Mouse (Mus musculus) layer of hippocampus, adult 11-12 months (tissue): ENCODE data around the gene Ppa2.

Source experiments
- DNase-seq: peaks from one replicate; pipeline ENCODE4 v3.0.0; 2022; ENCODE audit warnings: low spot score

Gene Ppa2

DNA sequence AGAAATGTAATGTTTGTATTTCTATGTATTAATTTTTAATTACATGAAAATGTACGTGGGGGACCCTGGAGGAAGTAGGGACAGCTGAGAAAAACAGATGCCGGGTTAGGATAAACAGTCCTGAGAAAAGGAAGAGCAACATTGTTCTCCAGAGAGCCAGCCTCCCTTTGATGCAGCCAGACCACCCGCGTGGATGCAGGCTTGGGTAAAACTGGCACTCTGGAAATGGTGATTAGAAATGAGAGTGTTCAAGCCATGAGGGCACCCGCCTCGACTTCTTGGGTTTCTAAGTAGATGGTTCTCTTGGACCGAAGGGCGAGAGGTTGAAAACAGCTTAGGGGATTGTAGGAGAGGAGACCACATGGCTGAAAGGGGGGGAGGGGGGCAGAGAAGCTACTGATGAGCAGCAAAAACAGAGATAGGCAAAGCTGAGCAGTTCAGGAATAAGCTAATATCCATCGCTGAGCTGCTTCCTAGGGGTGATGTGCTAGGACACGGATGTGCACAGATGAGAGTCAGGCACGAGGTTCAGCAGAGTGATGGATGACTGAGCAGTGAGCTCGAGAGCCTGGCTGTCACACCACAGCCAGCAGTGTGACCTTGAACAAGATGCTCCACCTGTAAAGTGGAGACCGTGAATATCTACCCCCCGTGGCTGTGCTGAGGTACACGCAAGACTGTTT, 21.4 kb downstream of the Ppa2 start:
- no peak for DNase-seq

GRCm38 (mm10) chr3:133332280-133332679, 22.4 kb downstream of the Ppa2 start:
- DNase-seq = no peak

DNA sequence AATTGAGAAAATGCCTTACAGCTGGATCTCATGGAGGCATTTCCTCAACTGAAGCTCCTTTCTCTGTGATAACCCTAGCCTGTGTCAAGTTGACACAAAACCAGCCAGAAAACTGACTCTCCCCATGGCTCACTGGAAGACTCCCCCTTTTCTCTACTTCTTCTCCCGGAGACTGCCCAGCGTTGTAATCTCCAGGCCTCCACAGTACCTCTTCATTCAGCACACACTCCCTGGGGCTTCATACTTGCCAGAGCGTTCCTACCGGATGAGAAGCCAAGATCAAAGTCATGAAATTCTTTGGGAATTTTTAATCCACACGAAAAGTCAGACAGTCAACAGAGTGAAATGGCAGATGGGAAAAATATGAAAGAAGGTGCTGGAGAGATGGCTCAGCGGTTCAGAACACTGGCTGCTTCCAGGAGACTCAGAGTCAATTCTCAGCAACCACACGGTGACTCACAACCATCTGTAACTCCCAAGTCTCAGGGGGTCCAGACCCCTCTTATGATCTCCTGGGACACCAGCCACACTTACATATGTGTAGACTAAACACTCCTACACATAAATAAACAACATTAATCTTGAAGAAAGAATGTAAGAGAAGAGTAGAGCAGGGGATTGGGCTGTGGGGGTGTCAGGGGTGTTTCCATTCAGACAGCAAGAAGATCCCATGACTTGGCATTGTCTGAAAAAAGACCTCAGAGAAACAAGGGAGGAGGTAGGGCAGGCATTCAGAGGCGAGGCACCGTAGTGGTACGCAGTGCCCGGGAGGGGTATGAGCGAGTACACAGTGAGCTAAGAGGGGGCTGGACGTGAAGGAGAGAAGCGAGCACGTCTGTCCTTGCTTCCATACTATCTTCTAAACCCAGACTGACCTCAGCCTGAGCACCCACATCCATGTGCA, 23.6 kb downstream of the Ppa2 start:
- no peak for DNase-seq

- no peak for DNase-seq
Measured at GRCm38 (mm10) chr3:133334691-133335090, 24.8 kb downstream of the Ppa2 start.

DNA sequence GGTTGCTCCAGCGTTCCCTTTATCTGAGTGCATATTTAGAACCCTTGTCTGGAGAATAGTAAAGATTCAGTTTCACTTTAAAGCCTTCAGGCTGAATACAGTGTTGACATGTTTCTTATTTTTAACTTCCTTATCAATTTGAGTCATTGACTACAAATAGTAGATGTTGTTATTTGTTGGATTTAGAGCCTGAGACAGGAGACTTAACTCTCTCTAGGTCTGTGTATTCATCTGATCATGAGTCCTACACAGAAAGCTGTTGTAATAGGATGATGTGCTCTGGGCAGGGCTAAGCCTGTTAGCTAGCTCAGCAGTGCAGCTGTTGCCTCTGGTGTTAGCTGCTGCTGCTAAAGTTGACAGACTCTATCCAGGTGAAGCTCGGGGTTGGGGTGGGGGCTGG, 25.3 kb downstream of the Ppa2 start:
- no peak for DNase-seq

- no peak for DNase-seq
Measured at GRCm38 (mm10) chr3:133336400-133336799, 26.5 kb downstream of the Ppa2 start.

- DNase-seq = peak; percentile 62
Measured at GRCm38 (mm10) chr3:133338851-133339356, 29.0 kb downstream of the Ppa2 start.

DNA sequence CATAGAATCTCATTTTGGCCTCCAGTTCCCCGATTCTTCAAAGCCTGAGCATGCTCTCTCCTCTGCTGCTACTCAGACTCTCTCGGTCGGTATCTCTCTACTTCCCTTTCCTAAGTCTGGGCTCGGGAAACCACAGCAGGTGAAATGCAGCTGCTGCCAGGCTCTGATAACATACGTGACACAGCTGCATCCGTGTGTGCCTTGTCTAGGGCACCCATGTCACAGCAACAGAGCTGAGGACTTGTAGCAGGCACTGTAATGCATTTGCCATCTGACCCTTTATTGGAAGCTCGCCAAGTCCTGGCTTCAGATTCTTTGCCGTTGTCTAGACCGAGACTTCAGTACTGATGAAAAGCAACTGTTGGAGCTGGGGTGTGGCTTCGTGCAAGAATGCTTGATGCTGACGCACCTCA, 29.5 kb downstream of the Ppa2 start:
- peak; percentile 31 for DNase-seq

DNA sequence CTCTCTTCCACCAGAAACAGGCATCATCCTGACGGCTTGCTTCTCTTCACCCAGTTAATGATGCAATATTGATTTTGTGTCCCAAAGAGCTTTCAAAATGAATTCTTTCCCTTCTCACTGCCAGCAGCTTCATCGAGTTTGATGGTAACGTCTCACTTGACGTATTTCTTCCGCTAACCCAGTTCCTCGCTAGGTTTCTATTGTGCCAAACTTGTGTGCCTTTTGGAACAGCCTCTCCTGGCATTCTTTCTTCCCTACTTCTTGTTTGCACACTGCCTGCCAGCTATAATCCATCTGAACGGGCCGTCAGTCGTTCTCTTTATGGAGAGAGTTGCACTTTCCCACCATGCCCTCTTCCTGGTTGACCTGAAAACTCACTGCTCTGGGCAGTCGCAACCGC, 31.2 kb downstream of the Ppa2 start:
- DNase-seq = no peak

- DNase-seq = no peak
Measured at GRCm38 (mm10) chr3:133347535-133347934, 37.6 kb downstream of the Ppa2 start.

- no peak for DNase-seq
Measured at GRCm38 (mm10) chr3:133348847-133349246, 38.9 kb downstream of the Ppa2 start.

- DNase-seq = no peak
Measured at GRCm38 (mm10) chr3:133357426-133357974, 47.6 kb downstream of the Ppa2 start.

DNA sequence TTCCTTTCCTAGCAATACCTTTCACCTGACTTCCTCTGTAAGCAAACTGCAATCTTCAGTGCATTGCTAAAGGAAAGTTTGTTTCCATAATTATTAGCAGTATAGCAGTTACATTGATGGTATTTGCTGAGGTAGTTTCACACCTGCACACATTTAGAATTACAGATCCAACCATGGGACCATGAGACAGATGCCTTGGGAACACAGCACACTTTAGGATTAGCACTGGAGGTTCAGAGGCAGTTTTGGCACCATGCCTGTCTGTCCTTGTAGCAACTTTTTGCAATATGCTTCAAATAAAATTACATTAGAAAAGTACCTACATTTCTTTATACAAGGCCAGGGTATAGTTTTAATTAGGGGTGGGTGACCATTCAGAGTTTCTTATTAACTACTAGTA, 48.1 kb downstream of the Ppa2 start:
- DNase-seq = no peak

DNA sequence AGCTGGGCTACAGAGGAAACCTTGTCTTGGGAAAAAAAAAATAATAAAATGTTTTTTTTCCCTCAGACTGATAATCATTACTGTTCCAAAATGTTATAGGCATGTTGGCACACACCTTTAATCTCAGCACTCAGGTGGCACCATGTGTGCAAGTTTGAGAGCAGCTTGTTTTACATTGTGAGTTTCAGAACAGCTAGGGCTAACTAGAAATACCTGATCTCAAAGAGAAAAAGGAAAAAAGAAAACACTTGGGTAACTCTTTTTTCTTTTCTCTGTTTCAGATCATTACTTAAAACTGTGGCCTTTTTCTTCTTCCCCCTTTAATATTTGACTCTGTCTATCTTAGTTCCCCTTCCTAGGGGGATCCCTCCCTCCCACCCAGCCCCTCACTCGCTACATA, 51.5 kb downstream of the Ppa2 start:
- DNase-seq = no peak

DNA sequence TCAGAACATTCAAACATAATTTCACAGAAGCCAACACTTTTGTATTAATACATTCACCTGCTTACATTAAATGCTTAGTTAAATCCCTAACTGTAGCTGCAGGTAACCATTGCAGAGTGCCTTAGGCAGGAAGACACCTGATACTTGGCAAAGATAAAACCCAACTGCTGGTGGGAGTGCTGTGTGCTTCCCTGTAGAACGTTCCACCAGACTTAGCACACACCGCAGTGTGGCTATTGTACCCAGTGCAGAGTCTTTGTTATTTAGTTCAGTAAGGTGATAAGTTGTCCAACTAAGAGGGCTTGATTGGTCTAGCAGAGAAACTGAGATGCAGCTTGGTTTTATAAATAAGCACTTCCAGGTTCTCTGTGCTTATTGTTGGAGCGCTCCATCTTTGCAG, 54.2 kb downstream of the Ppa2 start:
- DNase-seq = no peak

GRCm38 (mm10) chr3:133366096-133366495, 56.2 kb downstream of the Ppa2 start:
- no peak for DNase-seq

DNA sequence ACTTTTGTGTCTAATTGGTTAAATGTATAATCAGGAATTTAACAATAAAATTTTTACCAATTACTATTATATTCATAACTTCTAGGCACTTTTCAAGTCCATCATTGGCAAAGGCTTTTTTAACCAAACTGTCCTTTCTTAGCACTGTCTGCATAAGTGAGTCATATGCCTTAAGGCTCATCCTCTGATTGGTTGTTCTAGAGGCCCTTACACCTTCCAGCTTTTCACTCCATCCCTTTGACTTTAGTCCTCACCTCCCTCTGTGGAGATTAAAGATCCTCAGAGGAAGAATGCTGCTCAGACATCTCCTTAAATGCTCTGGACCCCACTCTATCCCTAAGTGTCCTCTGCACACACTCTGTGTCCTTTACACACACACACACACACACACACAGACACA, 68.3 kb downstream of the Ppa2 start:
- no peak for DNase-seq

- DNase-seq = no peak
Measured at GRCm38 (mm10) chr3:133379997-133380396, 70.1 kb downstream of the Ppa2 start.

DNA sequence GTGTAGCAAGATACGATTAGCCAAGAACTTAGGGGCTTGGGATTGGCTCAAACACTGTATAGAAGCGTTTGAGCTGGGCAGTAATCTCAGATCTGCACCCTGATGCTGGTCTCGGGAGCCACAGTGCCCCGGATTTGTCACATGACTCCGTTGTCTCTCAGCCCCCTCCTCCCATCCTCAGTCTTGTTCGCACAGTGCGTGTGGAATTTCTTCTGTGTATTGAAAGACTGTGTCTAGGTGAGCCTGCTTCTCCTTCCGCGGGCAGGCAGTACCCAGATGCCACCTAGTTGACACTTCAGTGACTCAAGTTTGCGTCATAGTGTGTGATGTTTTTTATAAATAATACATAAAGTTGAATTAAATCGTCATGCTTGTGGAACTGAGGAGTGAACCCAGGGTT, 71.6 kb downstream of the Ppa2 start:
- DNase-seq = no peak

GRCm38 (mm10) chr3:133382147-133382546, 72.2 kb downstream of the Ppa2 start:
- no peak for DNase-seq

GRCm38 (mm10) chr3:133384164-133384708, 74.3 kb downstream of the Ppa2 start:
- DNase-seq = no peak

- no peak for DNase-seq
Measured at GRCm38 (mm10) chr3:133387283-133387682, 77.4 kb downstream of the Ppa2 start.
